Mouse (Mus musculus): ENCODE data around the gene Gstcd.

Gene Gstcd

DNA sequence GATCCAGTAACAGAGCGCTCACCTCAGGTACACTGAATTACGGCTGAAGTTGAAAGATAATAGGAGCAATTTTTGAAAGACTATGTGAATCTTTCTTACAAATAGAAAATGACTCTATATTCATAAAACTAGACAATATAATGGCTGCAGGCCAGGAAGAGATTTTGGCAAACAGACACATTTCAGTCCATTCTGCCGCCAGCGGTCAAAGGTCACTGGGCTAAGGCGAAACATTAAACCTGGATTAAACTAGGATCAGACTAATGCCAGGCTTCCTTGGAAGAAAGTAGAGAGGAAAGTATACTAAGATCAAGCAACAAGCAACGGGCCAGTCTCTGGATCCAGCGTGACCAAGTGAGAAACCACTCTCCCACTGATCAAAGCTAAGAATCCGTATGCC is 152.8 kb downstream of the Gstcd start:
- no peak for DNase-seq

DNA sequence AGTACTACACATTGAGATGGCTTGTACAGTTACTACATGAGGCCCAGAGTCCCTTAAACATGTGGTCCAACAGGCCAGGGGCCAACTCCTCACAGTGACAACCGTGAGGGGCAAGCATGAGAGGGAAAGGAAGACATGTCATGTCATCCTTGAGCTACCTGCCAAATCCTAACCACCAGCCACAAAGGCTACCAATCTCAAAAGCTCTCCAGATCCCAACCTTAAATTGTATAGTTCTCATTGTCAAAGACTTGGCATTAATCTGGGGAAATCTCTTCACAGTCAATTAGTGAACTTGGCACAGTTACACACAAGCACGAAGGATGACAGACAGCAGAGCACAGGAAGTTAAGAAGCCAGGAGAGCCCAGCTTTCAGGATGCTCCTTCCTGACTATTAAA is 157.2 kb downstream of the Gstcd start:
- no peak for DNase-seq
